Mouse (Mus musculus) kidney, adult 10 weeks (tissue): Measurements from ENCODE around the gene Olfr1177-ps. TPM values are rescaled to one million over a fixed set of nuclear protein-coding genes. Genes with fewer than 3 reads are reported as not detected.

Experiments
- polyA plus RNA-seq: library from polyadenylated mRNA; stranded (reverse); fragments of 350-450 nt; fragmentation: Illumina TruSeq; extraction: RNeasy Lipid Tissue Mini Kit (QIAGEN cat#74804); gene quantifications from one replicate; pipeline ENCODE4 v1.2.3, GENCODE M21; 2014; ENCODE audit warnings: low read depth, low replicate concordance

Olfr1177-ps gene
- not detected for polyA plus RNA-seq

DNA sequence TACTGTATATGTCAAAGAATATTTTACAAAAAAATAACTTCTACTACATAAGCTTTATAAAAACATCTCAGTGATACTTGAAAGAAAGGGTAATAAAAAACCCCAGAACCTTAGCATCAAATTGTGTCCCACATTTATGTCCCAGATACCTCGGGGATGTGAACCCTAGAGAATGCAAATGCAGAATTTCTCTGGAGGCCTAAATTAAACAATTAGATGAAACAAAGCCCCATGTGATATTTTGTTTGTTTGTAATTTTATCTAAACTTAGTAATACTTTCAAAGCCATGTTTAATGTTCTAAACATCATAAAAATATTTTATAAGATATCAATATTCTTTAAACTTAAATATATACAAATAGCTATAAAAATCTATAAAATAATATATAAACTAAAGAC lies at the start of gene Olfr1177-ps:
Gene Olfr1177-ps, minus strand, starts transcription at position 101 of the 400 bp plus-strand sequence.

DNA sequence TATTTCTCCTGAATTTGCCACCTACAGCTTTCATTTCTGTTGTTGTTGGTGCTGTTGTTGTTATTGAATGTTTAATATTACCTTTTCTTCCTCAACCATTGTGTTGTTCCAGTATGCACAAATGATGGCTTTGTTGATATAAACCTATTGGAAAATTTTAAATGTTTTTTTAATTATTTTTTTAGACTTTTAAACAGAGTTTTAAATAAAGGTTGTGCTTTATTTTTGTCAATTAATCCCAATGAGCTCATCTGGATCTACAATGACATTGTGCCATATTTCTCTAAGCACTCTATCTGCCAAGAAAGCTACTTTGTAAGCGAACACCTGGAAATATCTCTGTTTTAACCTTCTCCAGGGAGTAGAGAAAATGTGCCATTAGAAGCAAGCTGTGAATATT lies 40.5 kb upstream of the Olfr1177-ps start, which contains the start of gene Olfr1178:
Gene Olfr1178, plus strand, starts transcription at position 301 of the 400 bp plus-strand sequence.

DNA sequence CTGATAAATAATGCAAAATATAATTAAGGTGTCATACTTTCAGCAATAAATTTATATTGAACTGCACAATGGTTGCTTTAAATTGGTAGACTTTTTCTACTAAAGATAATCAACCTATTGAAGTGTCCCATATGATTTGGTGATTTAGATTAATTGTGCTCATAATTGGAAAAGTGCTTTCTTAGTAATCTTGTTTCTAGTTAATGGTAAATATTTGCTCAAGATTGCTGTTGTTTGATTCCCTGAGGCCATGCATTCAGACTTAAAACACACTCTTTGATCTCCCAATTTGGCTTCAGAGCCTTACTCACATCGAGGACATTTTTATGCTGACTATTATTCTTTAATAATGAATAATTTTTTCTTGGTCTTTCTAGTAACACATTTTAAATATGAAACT lies 9.9 kb downstream of the Olfr1177-ps start, which contains the start of gene Olfr1176:
Gene Olfr1176, plus strand, starts transcription at position 301 of the 400 bp plus-strand sequence.

DNA sequence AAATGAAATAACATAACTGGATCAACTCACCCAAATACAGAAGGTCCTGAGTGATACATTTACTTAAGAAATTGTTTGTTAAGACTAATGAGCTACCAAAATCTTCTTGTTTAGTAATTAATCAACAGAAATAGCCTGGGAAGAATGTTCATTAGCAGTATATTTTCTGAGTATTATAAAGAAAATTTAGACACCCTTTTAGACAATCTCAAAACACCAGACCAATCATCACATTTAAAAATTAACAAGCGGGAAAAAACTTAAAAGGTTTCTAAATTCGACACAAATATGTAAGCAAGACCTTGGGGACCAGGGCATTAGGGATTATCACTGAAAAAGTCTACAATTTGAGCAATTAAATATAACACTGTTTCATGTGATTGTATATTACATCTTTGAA lies 19.2 kb downstream of the Olfr1177-ps start, which contains the start of gene Olfr1175-ps:
Gene Olfr1175-ps, minus strand, starts transcription at position 101 of the 400 bp plus-strand sequence.

DNA sequence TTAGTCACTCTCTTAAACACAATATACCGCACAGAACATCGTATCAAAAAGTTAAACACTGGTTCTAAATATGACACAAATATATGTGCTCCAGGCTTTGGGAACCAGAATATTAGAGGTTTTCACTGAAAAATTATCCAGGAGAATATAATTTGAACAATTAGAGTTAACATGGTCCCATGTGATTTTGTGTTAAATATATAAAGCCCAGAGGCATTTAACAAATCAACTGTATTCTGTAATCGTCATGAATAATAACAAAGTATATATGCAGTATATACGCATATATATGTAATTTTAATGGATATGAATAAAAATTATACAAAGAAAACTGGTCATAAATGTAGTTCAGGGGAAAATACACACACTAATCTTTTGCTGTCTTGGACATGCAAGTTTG lies 31.3 kb downstream of the Olfr1177-ps start, which contains the start of gene Olfr1174-ps:
Gene Olfr1174-ps, minus strand, starts transcription at position 101 of the 400 bp plus-strand sequence.

Other genes starting within 250 kb of the Olfr1177-ps start
- gene Olfr1166, start 218.2 kb downstream of the Olfr1177-ps start, polyA plus RNA-seq, result not detected
- gene Olfr1167, start 191.3 kb downstream of the Olfr1177-ps start, polyA plus RNA-seq, result not detected
- not detected for gene Olfr1168, start 164.6 kb downstream of the Olfr1177-ps start, polyA plus RNA-seq
- gene Olfr1170, start 118.2 kb downstream of the Olfr1177-ps start, polyA plus RNA-seq, result not detected
- not detected for gene Olfr1173, start 66.6 kb downstream of the Olfr1177-ps start, polyA plus RNA-seq
- gene Olfr1174-ps, start 31.4 kb downstream of the Olfr1177-ps start, polyA plus RNA-seq, result not detected
- gene Olfr1175-ps, start 19.3 kb downstream of the Olfr1177-ps start, polyA plus RNA-seq, result not detected
- not detected for gene Olfr1176, start 9.8 kb downstream of the Olfr1177-ps start, polyA plus RNA-seq
- not detected for gene Olfr1178, start 40.6 kb upstream of the Olfr1177-ps start, polyA plus RNA-seq
- gene Olfr1179, start 60.0 kb upstream of the Olfr1177-ps start, polyA plus RNA-seq, result not detected
- not detected for gene Olfr1180, start 72.7 kb upstream of the Olfr1177-ps start, polyA plus RNA-seq
- not detected for gene Olfr1181, start 79.7 kb upstream of the Olfr1177-ps start, polyA plus RNA-seq
- gene Gm13757, start 102.6 kb upstream of the Olfr1177-ps start, polyA plus RNA-seq, result not detected
- not detected for gene Olfr1183, start 108.4 kb upstream of the Olfr1177-ps start, polyA plus RNA-seq
- gene Olfr1184, start 137.1 kb upstream of the Olfr1177-ps start, polyA plus RNA-seq, result not detected
- gene Olfr1185-ps1, start 146.8 kb upstream of the Olfr1177-ps start, polyA plus RNA-seq, result not detected
- gene Olfr1186, start 172.1 kb upstream of the Olfr1177-ps start, polyA plus RNA-seq, result not detected
- gene Olfr1188, start 210.4 kb upstream of the Olfr1177-ps start, polyA plus RNA-seq, result not detected
- not detected for gene Olfr1189, start 240.0 kb upstream of the Olfr1177-ps start, polyA plus RNA-seq